Mouse (Mus musculus) layer of hippocampus, adult 9-11 months (tissue): Measurements from ENCODE around the gene Adamtsl1.

Experiments used
- DNase-seq: peaks from one replicate; pipeline ENCODE4 v3.0.0; 2022

Adamtsl1 gene

GRCm38 (mm10) chr4:85939460-85939859, 425.5 kb downstream of the Adamtsl1 start:
- DNase-seq: no peak

GRCm38 (mm10) chr4:85941857-85942256, 427.9 kb downstream of the Adamtsl1 start:
- DNase-seq: no peak

GRCm38 (mm10) chr4:85953590-85953989, 439.6 kb downstream of the Adamtsl1 start:
- no peak for DNase-seq

GRCm38 (mm10) chr4:85955387-85955786, 441.4 kb downstream of the Adamtsl1 start:
- DNase-seq: no peak

GRCm38 (mm10) chr4:85957266-85957665, 443.3 kb downstream of the Adamtsl1 start:
- DNase-seq: no peak

- no peak for DNase-seq
Observed at GRCm38 (mm10) chr4:85957879-85958278, 443.9 kb downstream of the Adamtsl1 start.

GRCm38 (mm10) chr4:85959019-85959418, 445.0 kb downstream of the Adamtsl1 start:
- DNase-seq: no peak

- no peak for DNase-seq
Observed at GRCm38 (mm10) chr4:85976188-85976587, 462.2 kb downstream of the Adamtsl1 start.

- DNase-seq: no peak
Observed at GRCm38 (mm10) chr4:85979206-85979605, 465.2 kb downstream of the Adamtsl1 start.

- DNase-seq: no peak
Observed at GRCm38 (mm10) chr4:86006596-86006995, 492.6 kb downstream of the Adamtsl1 start.

- no peak for DNase-seq
Observed at GRCm38 (mm10) chr4:86013640-86014039, 499.7 kb downstream of the Adamtsl1 start.

- no peak for DNase-seq
Observed at GRCm38 (mm10) chr4:86018928-86019327, 505.0 kb downstream of the Adamtsl1 start.

- no peak for DNase-seq
Observed at GRCm38 (mm10) chr4:86019586-86019985, 505.6 kb downstream of the Adamtsl1 start.

GRCm38 (mm10) chr4:86020372-86021090, 506.6 kb downstream of the Adamtsl1 start:
- peak; percentile 24 for DNase-seq

- peak; percentile 13 for DNase-seq
Observed at GRCm38 (mm10) chr4:86024573-86025160, 510.7 kb downstream of the Adamtsl1 start.

- DNase-seq: no peak
Observed at GRCm38 (mm10) chr4:86029486-86029885, 515.5 kb downstream of the Adamtsl1 start.

GRCm38 (mm10) chr4:86030208-86030607, 516.2 kb downstream of the Adamtsl1 start:
- no peak for DNase-seq

- DNase-seq: no peak
Observed at GRCm38 (mm10) chr4:86031041-86031440, 517.1 kb downstream of the Adamtsl1 start.

- no peak for DNase-seq
Observed at GRCm38 (mm10) chr4:86040921-86041320, 526.9 kb downstream of the Adamtsl1 start.

GRCm38 (mm10) chr4:86045448-86045847, 531.5 kb downstream of the Adamtsl1 start:
- DNase-seq: no peak

GRCm38 (mm10) chr4:86045876-86046275, 531.9 kb downstream of the Adamtsl1 start:
- peak; percentile 29 for DNase-seq

- DNase-seq: no peak
Observed at GRCm38 (mm10) chr4:86046881-86047280, 532.9 kb downstream of the Adamtsl1 start.

- peak; percentile 58 for DNase-seq
Observed at GRCm38 (mm10) chr4:86053487-86054237, 539.7 kb downstream of the Adamtsl1 start.

- DNase-seq: no peak
Observed at GRCm38 (mm10) chr4:86060614-86061013, 546.6 kb downstream of the Adamtsl1 start.
